Mouse (Mus musculus) B cell, adult 2 months (primary cell): ENCODE measurements around the gene Cxcl2.

Experiments used
- DNase-seq, 2 experiments: peaks; one replicate each; pipeline ENCODE4 v3.0.0; 2022

Gene Cxcl2

GRCm38 (mm10) chr5:90897429-90897828 is 6.2 kb upstream of the Cxcl2 start:
- no peak for DNase-seq

GRCm38 (mm10) chr5:90899308-90899707 is 4.4 kb upstream of the Cxcl2 start:
- DNase-seq = no peak

DNA sequence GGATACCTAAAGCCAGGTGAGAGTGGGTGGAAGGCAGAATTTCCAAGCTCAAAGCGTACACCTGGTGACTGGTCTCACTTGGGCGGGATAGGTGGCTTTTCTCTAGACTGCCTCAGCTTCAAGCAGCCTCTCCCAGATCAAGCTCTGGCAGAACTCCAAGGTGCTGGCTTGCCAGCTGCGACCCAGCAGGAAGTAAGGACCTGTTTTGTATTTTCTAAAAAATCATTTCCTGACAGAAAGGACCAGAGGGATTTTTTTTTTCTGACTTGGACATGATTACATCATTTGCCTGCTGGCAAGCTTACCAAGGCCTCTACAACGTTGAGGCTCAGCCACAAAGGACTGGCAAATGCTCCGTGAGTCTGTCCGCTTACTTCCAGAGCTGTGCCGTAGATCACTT is 3.5 kb upstream of the Cxcl2 start:
- DNase-seq = no peak

- no peak for DNase-seq
These were observed 3.0 kb upstream of the Cxcl2 start for GRCm38 (mm10) chr5:90900688-90901087.

GRCm38 (mm10) chr5:90902380-90903260 is 1.1 kb upstream of the Cxcl2 start:
- DNase-seq = peak; percentile 19 to 24

GRCm38 (mm10) chr5:90908983-90909382 is 5.3 kb downstream of the Cxcl2 start:
- peak; percentile 62 to 69 for DNase-seq

DNA sequence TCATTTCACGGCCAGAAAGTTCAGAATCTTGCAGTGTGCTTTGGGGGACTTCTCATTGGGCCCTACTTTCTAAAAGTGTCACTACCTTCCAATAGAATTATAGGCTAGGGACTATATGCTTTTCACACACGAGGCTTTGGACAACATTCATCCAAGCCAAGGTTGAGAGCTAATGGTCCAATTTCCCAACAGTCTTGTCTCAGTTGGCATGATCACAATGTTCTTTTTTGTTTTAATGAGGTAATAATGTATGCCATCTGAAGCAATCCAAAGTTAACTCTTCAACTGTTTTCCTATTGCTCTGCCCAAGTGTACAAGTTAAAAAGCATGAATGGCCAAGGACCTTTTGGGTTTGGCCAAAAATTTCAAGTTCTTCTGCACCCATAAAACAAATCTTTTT is 15.8 kb downstream of the Cxcl2 start:
- DNase-seq = no peak

- DNase-seq = no peak
These were observed 19.3 kb downstream of the Cxcl2 start for GRCm38 (mm10) chr5:90922958-90923357.

DNA sequence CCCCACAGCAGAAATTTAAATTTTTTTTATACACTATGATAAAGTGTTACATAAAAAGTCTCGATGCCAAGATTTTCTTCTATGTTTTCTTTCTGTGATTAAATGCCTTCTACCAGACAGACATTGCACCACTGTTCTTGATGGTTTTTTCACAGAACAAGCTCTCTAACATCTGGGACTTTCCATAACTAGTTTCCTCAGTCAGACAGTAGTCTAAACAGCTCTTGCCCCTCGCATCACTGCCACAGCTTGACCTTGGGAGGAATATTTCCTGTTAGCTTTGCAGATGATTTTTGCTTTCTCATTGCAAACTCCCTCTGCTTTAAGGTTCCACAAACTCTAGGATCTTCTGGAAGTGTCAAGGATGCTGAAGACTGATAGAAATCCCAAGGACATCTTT is 26.9 kb downstream of the Cxcl2 start:
- DNase-seq = no peak

DNA sequence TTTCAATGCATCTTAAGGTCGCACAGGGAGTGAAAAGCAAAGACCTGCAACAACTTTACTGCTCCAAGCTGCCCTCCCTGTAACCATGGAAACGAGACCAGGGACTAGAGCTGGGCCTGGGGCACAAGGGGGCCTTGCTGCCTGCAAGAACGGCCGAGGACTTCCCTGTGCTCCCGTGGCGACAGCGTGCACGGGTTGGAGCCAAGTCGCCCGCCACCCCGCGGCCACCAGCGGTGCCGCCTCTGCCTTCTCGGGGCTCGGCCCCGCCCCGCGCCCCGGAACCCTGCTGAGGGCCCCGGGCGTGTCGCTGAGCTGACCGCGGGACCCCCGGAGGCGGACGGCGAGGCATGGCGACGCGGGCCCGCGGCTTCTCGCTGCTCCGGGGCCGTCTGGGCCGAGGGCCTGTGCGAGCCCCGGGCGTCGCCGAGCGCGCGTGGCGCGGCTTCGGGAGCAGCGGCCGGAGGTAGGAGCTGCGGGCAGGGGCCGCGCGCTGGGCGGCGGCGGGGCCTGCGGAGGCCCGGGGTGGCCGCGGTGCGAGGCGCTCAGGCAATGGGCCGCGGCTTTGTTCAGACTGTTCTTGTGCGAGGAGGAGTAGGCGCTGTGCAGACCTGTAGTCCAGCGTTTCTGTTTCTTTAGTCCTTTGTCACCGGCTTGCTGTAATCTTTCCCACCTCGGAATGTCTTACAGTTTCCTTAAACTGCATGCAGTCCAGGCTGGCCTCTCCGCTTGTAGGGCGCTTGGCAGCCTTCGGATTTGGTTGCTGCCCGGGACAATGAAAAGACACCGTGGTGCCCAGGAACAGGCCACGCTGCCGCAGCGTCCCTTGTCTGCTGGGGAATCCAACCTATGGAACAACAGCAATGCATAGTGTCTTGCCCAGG is 27.5 kb downstream of the Cxcl2 start, which contains the start of gene Mthfd2l:
Gene Mthfd2l, plus strand, starts transcription at position 147 of the 881 bp plus-strand sequence.
- peak; percentile 84 for DNase-seq

DNA sequence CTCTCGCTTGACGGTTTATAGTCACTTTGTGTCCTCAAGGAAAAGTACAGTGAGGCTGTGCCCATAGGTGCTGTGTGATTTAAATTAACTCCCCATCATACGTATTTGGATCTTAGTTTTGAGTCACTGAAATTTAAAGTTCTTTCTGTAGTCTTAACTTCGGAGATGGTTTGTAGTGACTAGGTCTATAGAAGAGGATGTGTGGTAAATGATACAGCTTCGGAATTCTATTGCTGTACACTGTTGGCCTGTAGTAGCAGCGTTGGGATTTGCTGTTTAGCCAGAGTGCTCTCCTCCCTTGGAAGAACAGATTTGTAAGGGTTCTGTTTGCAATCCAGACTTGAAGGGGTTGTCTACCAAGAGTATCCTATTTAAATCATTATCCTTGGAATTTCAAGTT is 28.2 kb downstream of the Cxcl2 start:
- DNase-seq = no peak

GRCm38 (mm10) chr5:90936706-90937105 is 33.0 kb downstream of the Cxcl2 start:
- no peak for DNase-seq

GRCm38 (mm10) chr5:90945453-90945852 is 41.8 kb downstream of the Cxcl2 start:
- DNase-seq = no peak

GRCm38 (mm10) chr5:90949499-90949898 is 45.8 kb downstream of the Cxcl2 start:
- DNase-seq = no peak

DNA sequence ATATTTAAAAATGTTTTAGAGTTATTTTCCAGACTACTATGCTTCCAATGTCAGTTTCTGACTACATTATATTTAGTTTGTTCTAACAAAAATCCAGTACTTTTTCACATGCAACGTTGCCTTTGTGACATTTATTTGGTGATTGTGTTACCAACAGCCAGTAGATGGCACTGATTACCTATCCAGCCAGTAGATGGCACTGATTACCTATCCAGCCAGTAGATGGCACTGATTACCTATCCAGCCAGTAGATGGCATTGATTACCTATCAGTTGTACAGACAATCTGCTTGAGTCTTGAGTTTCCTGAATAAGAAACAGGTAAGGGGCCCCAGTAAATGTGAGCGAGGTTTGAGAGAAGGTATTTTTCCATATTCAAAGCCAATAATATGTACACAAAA is 47.8 kb downstream of the Cxcl2 start:
- peak; percentile 52 to 57 for DNase-seq

DNA sequence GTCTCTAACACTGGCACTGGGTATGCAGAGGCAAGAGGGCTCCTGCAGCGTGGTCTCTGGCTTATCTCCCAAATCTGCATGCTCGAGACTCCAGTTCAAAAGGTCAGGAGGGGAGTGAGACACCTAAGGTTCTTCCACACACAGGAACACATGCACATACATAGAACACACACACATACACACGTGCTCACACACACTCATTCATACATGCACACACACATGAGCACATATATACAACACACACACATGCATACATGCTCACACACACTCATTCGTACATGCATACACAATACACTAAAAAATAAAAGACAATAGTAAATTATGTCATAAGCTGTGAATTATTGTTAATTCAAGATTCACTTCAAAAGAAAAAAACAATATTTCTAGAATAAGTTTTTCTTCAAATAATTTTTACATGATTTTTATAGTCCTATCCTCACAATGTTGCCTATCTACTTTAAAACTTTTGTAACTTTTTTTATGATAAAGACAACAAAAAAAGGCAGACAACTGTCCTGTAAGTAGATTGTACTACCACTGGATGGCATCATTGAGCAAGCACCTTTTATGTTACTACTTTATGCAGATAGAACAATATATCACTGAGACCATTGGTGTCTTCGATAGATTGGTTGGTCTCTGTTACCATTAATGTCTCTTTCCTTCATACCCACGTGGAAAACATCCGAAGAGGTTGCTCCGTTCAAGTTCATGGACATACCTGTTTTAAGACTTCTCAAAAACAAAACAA is 49.2 kb downstream of the Cxcl2 start:
- no peak for DNase-seq
